Mouse (Mus musculus) forebrain, postnatal 0 days (tissue): ENCODE results near the gene Grm4. TPM values are rescaled to one million over a fixed set of nuclear protein-coding genes. Genes with fewer than 3 reads are reported as not detected.

Experiments
- ATAC-seq: fragments of 200-750 bp; cut with Nextera tagmentation; 2 replicates; pipeline ENCODE4 v1.8.0; 2017; ENCODE audit warnings: mild to moderate bottlenecking, moderate library complexity
- DNase-seq: peaks from one replicate; pipeline ENCODE4 v3.0.0-alpha.2; 2015
- H3K27ac ChIP-seq: fragments of 300-500 bp; sonication (generic); 2 replicates; pipeline ENCODE4 v1.5.1; 2014; ENCODE audit warnings: low read depth, mild to moderate bottlenecking, antibody characterized with exemption, low read length, moderate library complexity, mixed read lengths
- H3K27me3 ChIP-seq: fragments of 300-500 bp; sonication (generic); 2 replicates; pipeline ENCODE4 v1.6.1; 2014; ENCODE audit warnings: mild to moderate bottlenecking, low read length, mixed read lengths; ENCODE audit not compliant: insufficient read depth
- H3K36me3 ChIP-seq: fragments of 300-500 bp; sonication (generic); 2 replicates; pipeline ENCODE4 v1.6.1; 2014; ENCODE audit warnings: mild to moderate bottlenecking, moderate library complexity; ENCODE audit not compliant: insufficient read depth
- H3K4me1 ChIP-seq: fragments of 300-500 bp; sonication (generic); 2 replicates; pipeline ENCODE4 v1.6.1; 2014; ENCODE audit warnings: antibody characterized with exemption; ENCODE audit not compliant: insufficient read depth
- H3K4me2 ChIP-seq: fragments of 300-500 bp; sonication (generic); 2 replicates; pipeline ENCODE4 v1.6.1; 2014; ENCODE audit warnings: low read depth, mild to moderate bottlenecking, moderate library complexity
- H3K4me3 ChIP-seq: fragments of 300-500 bp; sonication (generic); 2 replicates; pipeline ENCODE4 v1.5.1; 2014; ENCODE audit warnings: low read depth, low read length, mixed read lengths
- H3K9ac ChIP-seq: fragments of 300-500 bp; sonication (generic); 2 replicates; pipeline ENCODE4 v1.6.1; 2014; ENCODE audit warnings: mild to moderate bottlenecking
- H3K9me3 ChIP-seq: fragments of 300-500 bp; sonication (generic); 2 replicates; pipeline ENCODE4 v1.6.1; 2016; ENCODE audit warnings: low read length
- CTCF ChIP-seq: sonication (generic); IDR thresholded peaks from 2 replicates; pipeline ENCODE4 v1.5.1; 2016; ENCODE audit warnings: antibody characterized with exemption, control low read depth, low read depth
- WGBS: fragments of 180-500 bp; shearing (Covaris S2); extraction: QIAGEN DNeasy Blood & Tissue Kit; methylation state at CpG from one replicate; pipeline ENCODE4 v1.1.7; 2014; 5-methylcytosine and 5-hydroxymethylcytosine counted together
- polyA plus RNA-seq: library from polyadenylated mRNA; unstranded; fragments of >200 nt; fragmentation: Nextera tagmentation; extraction: Ambion mirVana; gene quantifications from 2 replicates; pipeline ENCODE4 v1.2.1, GENCODE M21; 2015
- total RNA-seq: library from RNA; depleted of rRNA; stranded (reverse); fragments of >200 nt; gene quantifications from 2 replicates; pipeline ENCODE4 v1.2.3, GENCODE M21; 2014

Grm4 gene
- total and polyA plus RNA-seq, 2 experiments from 2014 or later: 5.5 to 14.5 TPM

GRCm38 (mm10) chr17:27561809-27562526, 40.8 kb upstream of the Grm4 start:
- Histone ChIP-seq H3K36me3 (peaks cover 5% of the 10 kb centered on the region), H3K27ac (no peak overlapping the region), H3K4me3 (no peak overlapping the region), H3K4me2 (no peak overlapping the region), H3K9ac (no peak overlapping the region), H3K9me3 (no peaks in the 10 kb centered on the region), H3K4me1 (peaks cover 22% of the 10 kb centered on the region), H3K27me3 (no peaks in the 10 kb centered on the region)
- no peak for TF ChIP-seq CTCF
- DNase-seq (no peak), ATAC-seq (no peak)
- whole genome bisulfite sequencing: 66% methylated on average over 8 of the region's 11 CpGs

DNA sequence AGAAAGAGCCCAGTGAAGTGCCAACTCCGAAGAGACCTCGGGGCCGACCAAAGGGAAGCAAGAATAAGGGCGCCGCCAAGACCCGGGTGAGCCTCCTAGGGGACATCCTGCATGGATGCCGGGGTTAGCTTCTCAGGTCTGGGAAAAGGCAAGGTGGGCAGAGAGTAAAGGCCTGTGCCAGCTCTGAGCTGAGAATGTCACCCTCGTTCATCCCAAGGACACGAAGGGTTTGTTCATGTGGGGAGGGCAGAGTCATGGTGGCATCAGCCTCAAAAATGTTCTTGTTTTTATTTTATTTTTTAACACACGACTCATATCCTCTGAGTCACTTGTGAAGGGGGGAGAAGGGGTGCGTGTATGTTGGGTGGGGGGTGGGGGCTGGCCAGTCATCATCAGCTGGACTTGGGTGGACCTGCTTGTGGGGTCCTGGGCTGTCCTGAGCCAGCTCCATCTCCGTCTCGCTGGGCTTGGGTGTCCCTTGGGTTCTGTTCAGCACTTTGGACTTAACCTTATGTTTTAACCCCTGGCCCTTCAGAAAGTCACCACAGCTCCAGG, 39.8 kb upstream of the Grm4 start:
- peaks cover 22% of the 10 kb centered on the region for H3K4me1 ChIP-seq
- no peak overlapping the region for H3K9ac ChIP-seq
- no peaks in the 10 kb centered on the region for H3K27me3 ChIP-seq
- H3K4me2 ChIP-seq: no peak overlapping the region
- DNase-seq: no peak
- no peaks in the 10 kb centered on the region for H3K9me3 ChIP-seq
- no peak for TF ChIP-seq CTCF
- WGBS: 88% methylated on average over 13 of the region's 13 CpGs
- no peak overlapping the region for H3K4me3 ChIP-seq
- peaks cover 5% of the 10 kb centered on the region for H3K36me3 ChIP-seq
- ATAC-seq: no peak
- no peak overlapping the region for H3K27ac ChIP-seq

- no peaks in the 10 kb centered on the region for H3K9me3 ChIP-seq
- H3K36me3 ChIP-seq: peaks cover 5% of the 10 kb centered on the region
- no peak for TF ChIP-seq CTCF
- no peak for DNase-seq
- H3K27ac ChIP-seq: no peak overlapping the region
- H3K27me3 ChIP-seq: no peaks in the 10 kb centered on the region
- peaks cover 23% of the 10 kb centered on the region for H3K4me1 ChIP-seq
- H3K4me2 ChIP-seq: no peak overlapping the region
- no peak overlapping the region for H3K9ac ChIP-seq
- no peak overlapping the region for H3K4me3 ChIP-seq
- no peak for ATAC-seq
- 83% methylated on average over 10 of the region's 12 CpGs for WGBS
Observed at GRCm38 (mm10) chr17:27559596-27559995, 38.4 kb upstream of the Grm4 start.

- Histone ChIP-seq H3K9me3 (no peaks in the 10 kb centered on the region), H3K27ac (no peak overlapping the region), H3K36me3 (peaks cover 5% of the 10 kb centered on the region), H3K4me1 (peaks cover 19% of the 10 kb centered on the region), H3K4me2 (no peak overlapping the region), H3K4me3 (no peak overlapping the region), H3K27me3 (no peaks in the 10 kb centered on the region), H3K9ac (no peak overlapping the region)
- WGBS: 5% methylated on average over 5 of the region's 5 CpGs
- DNase-seq (no peak), ATAC-seq (no peak)
- no peak for TF ChIP-seq CTCF
Observed at GRCm38 (mm10) chr17:27558845-27559244, 37.6 kb upstream of the Grm4 start.

GRCm38 (mm10) chr17:27557927-27558661, 36.9 kb upstream of the Grm4 start:
- Histone ChIP-seq H3K9me3 (no peaks in the 10 kb centered on the region), H3K9ac (peak overlapping the region; percentile 94; the same call in 1 of the 2 replicates), H3K36me3 (peaks cover 5% of the 10 kb centered on the region), H3K4me1 (peaks cover 19% of the 10 kb centered on the region), H3K27me3 (no peaks in the 10 kb centered on the region), H3K4me3 (peak overlapping the region; percentile 86), H3K27ac (no peak overlapping the region), H3K4me2 (peak overlapping the region; percentile 78)
- no peak for ATAC-seq
- WGBS: 8% methylated on average over 14 of the region's 14 CpGs
- no peak for DNase-seq
- TF ChIP-seq CTCF: no peak

GRCm38 (mm10) chr17:27557181-27557926, 36.2 kb upstream of the Grm4 start:
- peaks cover 5% of the 10 kb centered on the region for H3K36me3 ChIP-seq
- TF ChIP-seq CTCF: peak; percentile 21
- ATAC-seq: peak; percentile 79
- DNase-seq: peak; percentile 83
- H3K4me1 ChIP-seq: peaks cover 19% of the 10 kb centered on the region
- peak overlapping the region; percentile 93 for H3K27ac ChIP-seq
- no peaks in the 10 kb centered on the region for H3K9me3 ChIP-seq
- 2% methylated on average over 63 of the region's 75 CpGs for WGBS
- H3K27me3 ChIP-seq: no peaks in the 10 kb centered on the region
- peak overlapping the region; percentile 94 for H3K9ac ChIP-seq
- peak overlapping the region; percentile 86 for H3K4me3 ChIP-seq
- peak overlapping the region; percentile 78 for H3K4me2 ChIP-seq
